In genomic region chr11:88860641-88861040, GRCm38 (mm10) we compare ENCODE assay signal across 27 mouse cellular contexts. TPM values are rescaled to one million over a fixed set of nuclear protein-coding genes. Genes with fewer than 3 reads are reported as not detected.
DNase-seq lines count a peak whose midpoint lies in the region; ATAC-seq and TF ChIP-seq lines count a peak whose summit lies in the region.
"Had no signal": no experiment of that assay in that cellular context is flagged by ENCODE, and none has a peak within 500 bp of the region (broad histone marks: within the 10 kb centered on the region; RNA-seq: fewer than 3 reads in every experiment).

No protein-coding gene starts in this region.

- no peak for TF ChIP-seq CTCF in heart, adult 2 months (IDR thresholded peaks at IDR 0.05)
- no peak for TF ChIP-seq CTCF in heart, postnatal 0 days (IDR thresholded peaks at IDR 0.05; ENCODE audit: low read depth)

- 55% methylated on average over 3 of the region's 3 CpGs for WGBS in heart, adult 2 months
- 62% methylated on average over 3 of the region's 3 CpGs for WGBS in heart, postnatal 0 days
- WGBS in limb, embryonic 10.5 days, result 88% methylated on average over 3 of the region's 3 CpGs

- TF ChIP-seq POLR2A in heart, adult 2 months (IDR thresholded peaks at IDR 0.05; ENCODE audit: insufficient read depth, low read depth, low read length), result no peak

- intact Hi-C loops in heart, adult 2 months (cut with DNase I), result loop anchor here (2.0 to 10.0 kb wide), 2 partner anchors 38 to 194 kb away; no protein-coding TSS in a partner anchor
- intact Hi-C loops in heart, postnatal 36 days (cut with DNase I), result loop anchor here (5.0 kb wide), 2 partner anchors 47 to 92 kb away; no protein-coding TSS in a partner anchor

- H3K4me2 ChIP-seq in heart, postnatal 0 days (ENCODE audit: low read depth, low read length), result peak overlapping the region; percentile 97; the same call in 1 of the 2 replicates
- H3K4me2 ChIP-seq: embryonic facial prominence, embryonic 12.5 days; hindbrain, embryonic 15.5 days; midbrain, embryonic 13.5 days had no signal

- H3K9ac ChIP-seq in heart, adult 2 months (ENCODE audit: low read depth, low read length), result 0 out of 2 replicates have a peak overlapping the region, but pooled peaks have one; percentile 39
- no peak overlapping the region for H3K9ac ChIP-seq in heart, postnatal 0 days (replicated peaks; ENCODE audit: low read depth, low read length)
- H3K9ac ChIP-seq: embryonic facial prominence, embryonic 12.5 days; hindbrain, embryonic 15.5 days; liver, embryonic 14.5 days; midbrain, embryonic 13.5 days had no signal

- no peaks in the 10 kb centered on the region for H3K27me3 ChIP-seq in heart, adult 2 months (ENCODE audit: control insufficient read depth, insufficient read depth, low read length)
- no peaks in the 10 kb centered on the region for H3K27me3 ChIP-seq in heart, postnatal 0 days (ENCODE audit: control insufficient read depth, insufficient read depth, low read length)
- H3K27me3 ChIP-seq in limb, embryonic 10.5 days (ENCODE audit: low read depth, poor library complexity, severe bottlenecking), result peaks cover 16% of the 10 kb centered on the region
- H3K27me3 ChIP-seq: CH12.LX; hindbrain, embryonic 15.5 days; midbrain, embryonic 13.5 days had no signal

- no peak overlapping the region for H3K4me3 ChIP-seq in heart, adult 2 months
- no peak overlapping the region for H3K4me3 ChIP-seq in heart, postnatal 0 days (ENCODE audit: low read depth, low read length)
- no peak overlapping the region for H3K4me3 ChIP-seq in limb, embryonic 10.5 days
- H3K4me3 ChIP-seq: embryonic facial prominence, embryonic 12.5 days; hindbrain, embryonic 10.5 days; hindbrain, embryonic 15.5 days; midbrain, embryonic 13.5 days had no signal

- H3K36me3 ChIP-seq in heart, adult 2 months (ENCODE audit: control insufficient read depth, insufficient read depth, low read length), result peaks cover 15% of the 10 kb centered on the region
- H3K36me3 ChIP-seq in heart, postnatal 0 days (replicated peaks; ENCODE audit: control insufficient read depth, insufficient read depth, low read length), result no peaks in the 10 kb centered on the region
- no peaks in the 10 kb centered on the region for H3K36me3 ChIP-seq in limb, embryonic 10.5 days
- H3K36me3 ChIP-seq: embryonic facial prominence, embryonic 12.5 days; hindbrain, embryonic 10.5 days; hindbrain, embryonic 15.5 days; midbrain, embryonic 13.5 days had no signal

- peaks cover 2% of the 10 kb centered on the region for H3K79me2 ChIP-seq in heart, adult 2 months (replicated peaks; ENCODE audit: control insufficient read depth, insufficient read depth, low read length)

- peak; percentile 62 for DNase-seq in cerebellum, adult 11-12 months
- no peak for DNase-seq in cerebellum, postnatal 4 days (ENCODE audit: low spot score in 2 of 2)
- no peak for DNase-seq in heart, adult 2 months
- DNase-seq in heart, postnatal 36 days, result no peak
- DNase-seq in heart, postnatal 0 days (ENCODE audit: low spot score), result no peak
- no peak for DNase-seq in heart, adult 9 months (ENCODE audit: low spot score in 2 of 2)
- DNase-seq in cerebellum, postnatal 36 days, result peak; percentile 26 to 42
- DNase-seq in limb, embryonic 10.5 days (ENCODE audit: low spot score), result no peak
- DNase-seq: adrenal gland, adult 8-10 months; embryo, embryonic 11 days; kidney, adult 2 months; kidney, postnatal 10 days; layer of hippocampus, postnatal 36 days; liver; lung, adult 2 months; thymus, adult 2 months; thymus, postnatal 36 days had no signal

- H3K27ac ChIP-seq in heart, adult 2 months, result no peak overlapping the region; the same call in 1 of the 2 replicates
- H3K27ac ChIP-seq in heart, postnatal 0 days (ENCODE audit: low read depth), result no peak overlapping the region
- no peak overlapping the region for H3K27ac ChIP-seq in limb, embryonic 10.5 days
- H3K27ac ChIP-seq: embryonic facial prominence, embryonic 12.5 days; hindbrain, embryonic 10.5 days; hindbrain, embryonic 15.5 days; liver, embryonic 14.5 days; macrophage; midbrain, embryonic 13.5 days had no signal

- peaks cover 13% of the 10 kb centered on the region for H3K4me1 ChIP-seq in heart, adult 2 months (ENCODE audit: control insufficient read depth, insufficient read depth, low read length)
- H3K4me1 ChIP-seq in heart, postnatal 0 days (ENCODE audit: control insufficient read depth, insufficient read depth), result peaks cover 41% of the 10 kb centered on the region
- peaks cover 55% of the 10 kb centered on the region for H3K4me1 ChIP-seq in limb, embryonic 10.5 days

- TF ChIP-seq EP300 in heart, adult 2 months (IDR thresholded peaks at IDR 0.05; ENCODE audit: insufficient read depth, low read depth, low read length), result no peak
- no peak for TF ChIP-seq EP300 in heart, postnatal 0 days (IDR thresholded peaks at IDR 0.05; ENCODE audit: low read depth)

- no peak for ATAC-seq in heart, postnatal 0 days (ENCODE audit: insufficient read depth, low read depth)
- ATAC-seq: forebrain, embryonic 14.5 days; inflammation-experienced regulatory T-cells, adult 6 months; midbrain, embryonic 13.5 days had no signal

- no peaks in the 10 kb centered on the region for H3K9me3 ChIP-seq in heart, postnatal 0 days (replicated peaks; ENCODE audit: control insufficient read depth, low read length)
- H3K9me3 ChIP-seq in limb, embryonic 10.5 days (replicated peaks), result no peaks in the 10 kb centered on the region
- H3K9me3 ChIP-seq: embryonic facial prominence, embryonic 12.5 days; G1E; hindbrain, embryonic 10.5 days; hindbrain, embryonic 15.5 days; midbrain, embryonic 13.5 days had no signal

RNA-seq across cellular contexts. Expression of gene Akap1, which starts 3.7 kb away (rescaled TPM):
- 100 to 1,000 TPM; 140 to 141 TPM for total RNA-seq in heart, adult 2 months (2021)
- 125 and 178 TPM in 2 replicates for polyA plus RNA-seq in heart, adult 2 months (2012; rRNA removed)
- total RNA-seq in heart, postnatal 36 days (2021), result 100 to 1,000 TPM; 117 to 139 TPM
- total RNA-seq in heart, postnatal 0 days (2014; rRNA removed; ENCODE audit: low replicate concordance), result 125 and 144 TPM in 2 replicates
- polyA plus RNA-seq in heart, postnatal 0 days (2015; fragmentation: Nextera tagmentation; extraction: Ambion mirVana), result 51.4 and 54.0 TPM in 2 replicates
- 16.8 and 17.4 TPM in 2 replicates for polyA plus RNA-seq in limb, embryonic 10.5 days (2016; fragmentation: Nextera tagmentation; extraction: Ambion mirVana)

Comparison
In these comparisons a context has a peak if more than half of its experiments do, and no peak if none do; other contexts are left out.
1. DNase-seq: peak in cerebellum, adult 11-12 months (single experiment) and cerebellum, postnatal 36 days (2 of 2); none in cerebellum, postnatal 4 days (0 of 2), heart, adult 2 months (0 of 2), heart, postnatal 36 days (0 of 2), heart, postnatal 0 days (single experiment), heart, adult 9 months (0 of 2) and limb, embryonic 10.5 days (single experiment).